Mouse (Mus musculus) layer of hippocampus, postnatal 10 days (tissue): ENCODE measurements around the gene Eral1. TPM values are rescaled to one million over a fixed set of nuclear protein-coding genes. Genes with fewer than 3 reads are reported as not detected.

Source experiments
- DNase-seq, 2 experiments: peaks; one replicate each; pipeline ENCODE4 v3.0.0; 2021; ENCODE audit warnings: low spot score in 2 of 2
- long read RNA-seq: library from polyadenylated mRNA; stranded (forward); transcript quantifications from one replicate; pipeline ENCODE4 v2.0.0, GENCODE M21; 2023
- total RNA-seq, 2 experiments: library from RNA; stranded (reverse); gene quantifications; 2 replicates each; pipeline ENCODE4 v1.2.3; 2021

Eral1 gene
- 10 to 100 TPM; 19.0 to 20.1 TPM for total RNA-seq
- long read RNA-seq, transcript Eral1-201 (10 exons, 2,014 nt) = major isoform, 12 of 15 reads
- long read RNA-seq, partial matches to known transcripts = 1 of 15 reads
- long read RNA-seq, other reads (novel, unspliced or antisense) = 2 of 15 reads

DNA sequence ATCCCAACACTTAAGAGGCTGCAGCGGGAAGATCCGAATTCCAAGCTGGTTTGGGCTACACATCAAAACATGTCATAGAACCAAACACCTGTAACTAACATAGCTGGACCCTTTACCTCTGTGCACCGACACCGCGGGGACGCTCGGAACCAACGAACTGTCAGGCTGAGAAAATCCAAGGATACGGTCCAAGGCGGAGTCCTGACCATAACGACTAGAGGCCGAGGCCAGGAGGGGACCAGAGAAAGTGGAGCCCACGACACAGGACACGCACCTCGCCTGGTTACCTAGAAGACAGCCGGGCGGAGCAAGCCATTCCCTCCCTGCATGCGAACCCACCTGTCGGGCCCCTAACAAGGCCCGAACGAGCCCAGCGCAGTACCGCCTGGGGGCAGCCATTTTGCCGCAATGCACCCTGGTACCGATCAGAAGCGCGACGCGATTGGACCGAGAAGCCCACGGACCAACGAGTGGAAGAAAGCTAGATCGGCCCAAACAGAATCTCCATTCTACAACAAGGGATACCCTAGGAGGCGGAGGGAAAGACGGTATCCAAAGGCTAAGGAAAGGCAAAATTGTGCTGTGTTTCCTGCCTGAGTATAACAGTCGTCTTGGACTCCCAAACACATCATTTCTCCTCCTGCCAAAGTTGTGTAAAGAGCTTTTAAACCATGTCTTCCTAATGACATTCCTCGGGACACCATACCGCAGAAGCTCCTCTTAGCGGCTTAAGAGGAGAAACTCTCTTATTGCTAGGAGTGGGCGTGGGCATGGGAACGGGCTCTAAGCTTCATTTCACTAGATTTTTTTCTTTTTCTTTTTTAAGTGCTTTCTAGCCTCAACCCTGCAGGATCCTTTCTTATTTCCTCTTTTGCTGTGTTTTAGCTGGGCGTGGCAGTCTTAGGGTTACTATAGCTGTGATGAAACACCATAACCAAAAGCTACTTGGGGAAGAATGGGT, at the start of gene Eral1:
TSS of gene Eral1 (minus strand) at position 423 of the 961 bp plus-strand sequence.
- peak; percentile 78 to 85 for DNase-seq

DNA sequence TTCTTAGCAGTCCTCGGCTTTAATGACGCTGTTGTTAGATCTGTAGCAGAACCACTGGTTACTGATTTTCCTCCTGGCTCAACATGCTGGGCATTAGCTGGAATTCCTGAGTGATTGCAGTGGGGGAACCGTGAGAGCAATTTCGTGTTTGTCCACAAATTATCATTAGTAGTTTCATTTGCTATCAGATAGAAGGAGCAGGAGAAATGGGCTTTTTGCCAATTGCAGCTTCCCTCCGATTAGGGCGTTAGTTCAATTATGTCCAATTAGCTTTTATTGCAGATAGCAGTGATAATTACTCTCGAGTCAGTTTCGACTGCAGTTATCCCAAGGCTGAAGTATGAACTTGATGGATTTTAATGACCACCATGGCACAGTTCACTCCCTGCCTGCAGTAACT, 49.3 kb upstream of the Eral1 start:
- DNase-seq = no peak

DNA sequence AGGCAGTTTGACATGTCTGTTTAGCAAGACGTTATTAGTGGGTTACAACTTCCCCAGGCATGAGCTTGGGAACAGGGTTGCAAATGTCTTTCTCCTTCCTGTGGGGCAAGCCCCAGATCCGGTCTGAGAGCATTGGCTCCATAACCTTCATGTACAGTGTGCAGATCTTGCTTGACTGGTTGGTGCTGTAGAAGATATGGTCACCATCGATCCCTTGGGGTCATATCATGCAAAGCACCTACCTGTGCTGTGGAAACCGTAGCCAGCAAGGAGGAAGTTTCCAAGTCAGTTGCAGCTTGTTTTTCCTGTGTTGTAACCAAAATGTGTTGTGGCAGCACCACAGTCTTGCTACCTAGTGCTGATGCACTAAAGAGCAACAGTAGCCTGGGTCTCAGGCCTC, 46.6 kb upstream of the Eral1 start:
- no peak for DNase-seq

DNA sequence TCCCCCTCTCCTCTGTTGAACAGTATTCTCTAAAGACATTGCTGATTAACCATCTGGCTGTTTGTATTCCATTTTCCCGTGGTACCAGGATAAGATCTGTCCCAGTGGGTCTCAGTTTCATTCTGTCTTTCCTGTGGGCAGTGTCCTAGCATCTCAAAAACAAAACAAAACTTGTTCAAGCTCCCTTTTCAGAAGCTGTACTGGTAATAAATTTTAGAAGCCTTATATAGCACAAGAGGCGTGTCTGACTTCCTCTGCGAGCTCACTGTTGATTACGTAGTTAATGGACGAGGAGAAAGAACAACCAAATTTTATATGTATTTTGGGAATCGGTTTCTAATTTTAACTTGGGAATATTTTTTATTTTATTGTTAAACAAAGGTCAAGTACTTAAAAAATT, 45.5 kb upstream of the Eral1 start:
- DNase-seq = no peak

DNA sequence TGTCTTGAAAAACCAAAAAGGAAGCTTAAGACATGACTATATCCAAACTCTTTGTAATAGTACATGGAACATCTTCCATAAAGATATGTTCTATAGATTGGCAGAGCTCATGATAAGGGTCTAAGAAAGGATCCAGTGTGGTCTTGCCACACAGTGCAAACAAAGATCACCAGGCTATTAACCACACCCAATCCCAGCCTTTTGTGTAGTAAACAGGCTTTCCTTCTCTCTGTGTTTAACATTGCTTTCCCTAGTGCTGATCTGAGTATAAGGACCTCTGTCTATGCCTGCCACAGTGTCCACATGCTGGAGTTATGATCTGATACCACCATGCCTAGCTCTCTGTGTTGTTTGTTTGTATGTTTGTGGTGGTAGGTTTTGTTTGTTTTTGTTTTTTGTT, 43.6 kb upstream of the Eral1 start:
- no peak for DNase-seq

DNA sequence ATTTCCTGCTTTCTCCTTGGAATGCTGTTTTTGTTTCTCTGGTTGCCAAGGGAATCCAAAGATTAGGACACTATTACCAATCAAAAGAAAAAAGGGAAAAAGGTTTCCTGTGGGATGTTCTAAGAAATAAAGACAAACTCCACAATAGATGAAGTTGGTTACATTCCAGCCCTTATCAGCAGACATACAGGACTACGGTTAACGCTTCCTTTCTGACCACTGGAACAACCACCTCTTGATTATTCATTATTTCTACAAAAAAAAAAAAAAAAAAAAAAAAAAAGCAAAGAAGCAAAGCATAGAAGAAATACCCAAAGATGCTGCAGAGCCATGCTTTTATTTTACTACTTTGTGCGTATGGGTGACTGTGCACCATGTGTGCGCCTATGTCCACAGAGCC, 42.6 kb upstream of the Eral1 start:
- no peak for DNase-seq

DNA sequence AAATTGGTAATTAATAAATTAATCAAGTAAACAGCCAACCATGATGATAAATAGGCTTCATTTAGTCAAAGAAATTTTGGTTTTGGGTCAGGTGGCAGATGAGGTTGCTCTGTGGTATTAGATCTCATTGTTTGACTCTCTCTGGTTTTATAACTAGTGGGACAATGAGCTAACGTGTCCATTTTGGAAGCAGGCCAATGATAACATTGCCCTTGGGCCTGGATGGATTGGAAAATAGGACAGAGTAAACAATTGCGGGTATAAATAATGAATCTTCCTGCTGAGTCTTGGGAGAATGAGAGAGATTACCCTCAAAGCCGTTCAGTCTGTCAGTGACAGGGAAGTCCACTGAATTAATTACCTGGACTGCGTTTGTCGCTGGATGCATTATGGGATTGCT, 41.0 kb upstream of the Eral1 start:
- no peak for DNase-seq

DNA sequence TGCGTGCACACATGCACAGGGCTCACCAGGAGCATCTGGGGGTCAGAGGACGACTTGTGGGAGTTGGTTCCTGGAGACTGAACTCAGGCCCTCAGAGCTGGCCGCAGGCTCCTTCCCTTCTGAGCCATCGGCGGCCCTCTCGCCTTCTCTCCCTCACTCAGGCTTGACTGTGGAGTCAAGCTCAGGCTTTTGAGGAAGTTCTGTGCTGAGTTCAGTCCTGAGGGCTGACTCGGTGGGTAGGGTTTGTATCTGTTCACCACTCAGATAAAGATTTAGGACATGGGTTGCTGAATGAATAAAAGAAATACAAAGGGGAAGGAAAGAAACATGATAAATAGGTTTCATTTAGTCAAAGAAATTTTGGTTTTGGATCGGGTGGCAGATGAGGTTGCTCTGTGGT, 39.7 kb upstream of the Eral1 start:
- DNase-seq = no peak

DNA sequence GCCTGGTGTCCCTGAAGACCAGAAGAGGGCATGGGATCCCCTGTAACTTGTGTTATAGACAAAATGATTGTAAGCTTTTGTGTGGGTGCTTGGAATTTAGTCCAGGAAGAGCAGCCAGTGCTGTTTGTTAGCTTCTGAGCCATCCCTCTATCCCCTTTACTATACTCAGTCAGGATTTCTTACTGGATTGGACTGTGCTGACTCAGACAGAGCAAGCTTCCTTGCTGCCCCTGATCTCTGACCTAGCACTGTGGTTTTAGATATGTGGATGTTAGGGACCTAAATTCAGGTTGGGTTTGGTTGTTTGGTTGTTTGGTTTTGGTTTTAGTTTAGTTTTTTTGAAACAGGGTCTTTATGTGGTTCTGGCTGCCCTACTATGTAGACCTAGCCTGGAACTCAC, 38.3 kb upstream of the Eral1 start:
- DNase-seq = no peak

DNA sequence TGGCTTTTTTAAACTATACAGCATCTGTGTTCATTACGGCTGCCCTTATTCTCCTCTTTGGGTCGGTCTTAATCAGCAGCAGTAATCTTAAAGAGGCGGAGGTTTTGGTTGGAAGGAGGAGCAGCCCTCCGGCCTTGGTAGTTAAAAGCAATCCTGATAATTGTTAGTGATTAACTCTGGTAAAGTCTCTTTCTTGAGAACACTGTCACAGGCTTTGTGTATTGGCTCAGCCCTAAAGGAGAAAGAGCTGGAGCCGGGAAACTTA, 35.9 kb upstream of the Eral1 start:
- no peak for DNase-seq

DNA sequence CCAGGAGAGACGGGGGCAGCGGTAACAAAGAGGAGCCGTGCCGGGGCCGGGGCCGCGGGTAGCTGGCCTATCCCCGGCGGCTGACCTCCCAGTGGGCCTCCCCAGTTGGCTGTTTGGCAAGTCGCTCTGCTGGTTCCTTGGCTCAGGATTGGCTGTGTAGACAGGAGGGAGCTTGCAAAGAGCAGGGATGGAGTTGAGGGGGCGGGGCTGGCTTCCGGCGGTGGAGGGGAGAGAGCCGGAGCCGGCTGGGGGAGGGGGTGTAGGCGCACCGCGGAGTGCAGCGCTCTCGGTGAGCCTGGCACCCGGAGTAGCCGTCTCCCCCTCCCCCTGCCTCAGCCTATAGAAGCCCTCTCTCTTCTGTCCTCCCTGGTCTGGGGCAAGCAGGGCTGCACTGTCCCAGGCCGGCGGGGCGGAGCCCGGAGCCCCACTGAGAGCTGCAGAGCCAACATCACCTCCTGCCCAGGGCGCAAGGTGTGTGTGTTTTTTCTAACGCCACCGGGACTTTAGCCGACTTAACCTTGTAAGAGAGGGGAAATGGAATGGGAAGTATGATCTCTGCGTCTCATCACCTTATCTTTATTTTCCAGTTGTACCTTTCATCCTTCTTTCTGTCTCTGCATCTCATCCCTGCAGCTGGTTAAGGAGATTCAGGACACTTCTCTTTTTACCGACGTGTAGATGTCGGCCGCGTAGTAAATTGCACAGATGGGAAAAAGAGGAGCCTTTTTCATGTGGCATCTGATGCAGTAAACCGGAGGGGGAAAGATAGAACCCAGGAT, 35.4 kb upstream of the Eral1 start:
- peak; percentile 93 to 94 for DNase-seq

DNA sequence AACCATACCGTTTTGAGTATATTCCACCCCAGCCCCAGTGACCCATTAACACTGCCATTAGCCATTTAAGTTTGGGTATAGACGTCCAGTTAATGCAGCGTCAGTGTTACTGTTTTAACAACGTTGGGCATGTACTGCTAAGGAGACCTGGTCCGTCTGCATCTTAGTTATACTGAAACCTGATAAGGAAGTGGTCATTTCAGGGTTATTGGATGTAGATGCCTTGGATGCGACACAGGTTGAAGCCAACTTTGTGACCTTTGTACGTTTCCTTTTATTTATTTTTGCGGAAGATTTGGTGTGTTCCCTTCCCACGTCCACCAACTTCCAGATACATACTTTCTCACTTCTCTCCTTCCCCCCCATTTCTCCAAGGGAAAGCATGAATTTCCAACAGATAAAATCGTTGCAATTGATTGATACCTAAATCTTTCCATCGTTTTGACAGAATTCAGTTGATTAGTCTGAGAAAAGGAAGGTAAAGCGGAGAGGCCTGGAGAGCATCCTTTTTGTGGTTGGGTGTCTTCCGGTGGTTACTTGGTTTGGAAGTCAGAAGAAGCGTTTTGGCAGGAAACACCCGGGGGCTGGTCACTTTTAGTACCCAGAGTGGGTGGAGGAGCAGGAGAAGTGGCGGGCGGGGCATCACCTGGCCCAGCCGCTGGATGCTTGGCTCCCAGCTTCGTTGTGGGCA, 34.6 kb upstream of the Eral1 start:
- DNase-seq = no peak

DNA sequence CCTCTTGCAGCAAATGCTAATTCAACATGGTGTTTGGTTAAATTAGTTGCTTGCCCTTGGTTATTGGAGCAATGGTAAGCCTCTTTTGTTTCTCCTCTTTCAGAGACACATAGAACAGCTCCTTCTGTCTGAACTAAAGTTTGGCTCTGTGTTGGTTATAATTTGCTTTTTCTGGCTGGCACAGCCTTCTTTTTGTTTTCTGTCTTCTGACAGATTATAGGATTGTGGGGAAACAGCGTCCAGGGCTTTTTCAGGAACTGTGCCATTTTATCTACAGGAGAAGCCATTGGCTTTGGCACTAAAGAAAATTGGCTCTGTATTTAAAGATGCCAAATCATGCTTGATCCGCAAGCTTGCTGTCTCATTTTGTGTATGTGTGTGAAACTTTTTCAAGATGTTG, 33.4 kb upstream of the Eral1 start:
- DNase-seq = no peak

DNA sequence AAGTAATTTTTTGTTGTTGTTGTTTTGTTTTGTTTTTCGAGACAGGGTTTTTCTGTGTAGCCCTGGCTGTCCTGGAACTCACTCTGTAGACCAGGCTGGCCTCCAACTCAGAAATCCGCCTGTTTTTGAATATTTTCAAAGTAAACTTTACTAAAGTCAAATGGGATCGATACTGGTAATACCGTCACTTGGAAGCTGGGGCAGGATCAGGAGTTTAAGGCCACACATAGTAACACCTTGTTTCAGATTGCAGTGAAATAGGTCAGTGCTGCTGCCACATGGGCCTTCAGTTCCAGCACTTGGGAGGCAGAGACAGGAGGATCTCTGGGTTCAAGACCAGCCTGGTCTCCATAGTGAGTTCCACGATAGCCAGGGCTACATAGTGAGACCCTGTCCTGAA, 24.3 kb upstream of the Eral1 start:
- no peak for DNase-seq

DNA sequence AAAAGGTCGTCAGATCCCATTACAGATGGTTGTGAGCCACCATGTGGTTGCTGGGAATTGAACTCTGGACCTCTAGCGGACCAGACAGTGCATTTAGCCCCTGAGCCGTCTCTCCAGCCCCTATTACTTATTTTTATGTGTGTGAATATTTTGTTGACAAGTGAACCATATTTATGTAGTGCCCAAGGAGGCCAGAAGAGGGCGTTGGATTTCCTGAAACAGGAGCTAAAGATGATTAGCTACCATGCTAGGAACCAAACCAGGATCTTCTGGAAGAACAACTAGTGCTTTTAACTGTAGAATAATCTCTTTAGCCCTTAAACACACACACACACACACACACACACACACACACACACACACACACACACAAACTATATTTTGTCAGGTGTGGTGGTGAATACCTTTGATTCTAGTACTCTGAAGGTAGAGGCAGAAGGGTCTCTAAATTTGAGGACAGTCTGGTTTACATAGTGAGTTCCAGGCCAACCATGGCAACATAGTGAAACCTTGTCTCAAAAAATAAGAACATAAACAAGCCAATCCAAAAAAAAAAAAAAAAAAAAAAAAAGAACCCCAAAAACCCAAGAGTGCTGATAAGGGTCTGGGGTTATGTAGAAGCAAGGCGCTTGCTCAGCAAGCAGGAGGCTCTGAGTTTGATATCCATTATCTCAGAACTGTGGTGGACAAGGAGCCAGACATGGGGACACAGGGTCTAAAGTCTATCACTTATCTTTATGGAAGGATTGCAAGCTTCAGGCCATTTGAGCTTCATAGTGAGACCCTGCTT, 23.0 kb upstream of the Eral1 start:
- no peak for DNase-seq

DNA sequence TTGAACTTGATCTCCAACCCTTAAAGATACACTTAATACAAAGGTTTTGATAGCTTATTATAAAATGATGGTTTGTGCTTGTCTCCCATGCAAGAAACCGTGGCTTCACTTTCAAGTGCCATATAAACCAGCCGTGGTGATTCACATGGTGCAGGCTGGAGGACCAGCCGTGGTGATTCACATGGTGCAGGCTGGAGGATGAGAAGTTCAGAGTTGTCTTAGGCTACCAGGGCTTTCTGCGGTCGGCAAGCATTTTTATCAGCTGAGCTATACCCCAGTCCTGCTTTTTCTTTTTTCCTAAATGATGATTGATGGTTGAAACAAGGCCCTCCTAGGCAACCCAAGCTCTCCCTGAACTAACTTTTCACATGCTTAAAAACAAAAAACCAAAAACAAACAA, 22.0 kb upstream of the Eral1 start:
- DNase-seq = no peak

DNA sequence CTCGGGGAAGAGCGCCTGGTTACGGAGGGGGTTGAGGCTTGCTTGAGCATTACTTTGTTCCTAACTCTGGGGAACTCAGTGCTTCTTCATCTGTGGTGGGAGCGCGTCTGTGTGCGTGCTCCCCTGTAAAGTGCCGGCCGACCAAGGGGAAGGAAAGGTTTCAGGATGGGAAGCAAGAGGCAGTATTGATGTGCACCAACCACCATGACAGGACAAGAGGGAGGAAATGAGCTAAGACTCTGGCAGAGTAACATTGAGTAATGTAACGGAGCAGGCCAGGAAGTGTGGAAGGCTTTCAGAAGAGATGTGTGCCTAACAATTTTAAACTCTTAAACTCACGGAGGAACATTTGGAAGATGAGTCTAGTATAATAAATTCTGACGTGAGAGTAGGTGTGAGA, 20.6 kb upstream of the Eral1 start:
- DNase-seq = no peak

DNA sequence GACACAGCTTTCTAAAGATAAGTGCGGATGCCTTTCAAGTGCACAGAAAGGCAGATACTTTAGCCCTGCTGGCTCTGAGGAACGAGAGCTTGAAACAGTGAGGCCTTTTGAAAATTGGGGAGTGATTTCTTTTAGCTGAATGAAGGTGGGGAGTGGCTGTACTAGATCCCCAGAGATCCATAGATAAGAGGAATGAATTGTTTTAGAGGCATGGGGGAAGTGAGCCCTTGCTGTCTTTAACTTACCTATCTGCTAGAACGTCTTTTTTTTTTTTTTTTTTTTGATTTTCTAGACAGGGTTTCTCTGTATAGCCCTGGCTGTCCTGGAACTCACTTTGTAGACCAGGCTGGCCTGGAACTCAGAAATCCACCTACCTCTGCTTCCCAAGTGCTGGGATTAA, 16.9 kb upstream of the Eral1 start:
- DNase-seq = no peak

DNA sequence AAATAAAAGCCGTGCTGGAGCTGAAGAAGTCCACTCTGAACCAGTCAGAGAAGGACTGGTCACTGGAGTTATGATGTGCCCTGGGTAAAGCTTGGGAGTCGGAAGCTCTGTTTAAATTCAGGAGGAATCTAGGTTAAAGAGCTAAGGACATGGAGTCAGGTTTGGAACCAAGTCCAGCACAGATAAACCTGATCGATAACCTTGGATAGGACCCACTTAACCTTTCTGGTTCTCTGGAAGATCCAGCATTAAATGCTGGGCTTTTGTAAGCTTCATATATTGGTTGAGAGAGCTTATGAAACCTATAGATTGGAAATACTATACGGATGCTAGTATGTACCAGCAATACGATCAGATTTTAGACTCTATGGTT, 14.9 kb upstream of the Eral1 start:
- no peak for DNase-seq

DNA sequence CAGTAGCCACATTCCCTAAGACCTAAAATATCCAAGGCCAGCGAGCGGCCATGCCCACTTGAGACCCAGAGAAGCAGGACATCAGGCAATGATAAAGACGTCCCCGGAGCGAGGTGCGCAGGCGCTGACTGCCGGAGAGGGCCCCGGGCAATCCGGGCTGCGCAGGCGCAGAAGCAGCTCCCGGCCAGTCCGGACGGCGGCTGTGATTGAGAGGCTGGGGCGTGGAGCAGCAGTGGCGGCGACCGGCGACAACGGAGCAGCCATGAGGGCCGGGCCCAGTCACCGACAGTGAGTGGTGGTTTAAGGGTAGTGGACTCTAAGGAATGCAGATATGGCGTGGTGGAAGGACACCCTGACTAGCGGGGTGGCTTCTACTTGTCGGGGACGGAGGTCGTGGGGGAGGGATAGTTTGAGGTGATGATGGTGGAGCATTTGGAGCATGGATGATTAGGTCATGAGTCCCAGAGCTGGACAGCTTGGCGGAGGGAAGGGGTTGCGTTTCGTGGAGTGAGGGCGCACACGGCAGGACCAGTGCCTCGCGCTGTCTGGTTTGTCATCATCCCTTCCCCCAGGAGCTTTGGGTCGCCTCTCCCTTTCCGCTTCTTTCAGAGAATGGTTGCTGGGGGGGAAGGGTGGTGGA, 14.4 kb upstream of the Eral1 start, which contains the start of gene Fam222b:
TSS of gene Fam222b (plus strand) at position 157 of the 640 bp plus-strand sequence.
- peak; percentile 93 to 95 for DNase-seq

DNA sequence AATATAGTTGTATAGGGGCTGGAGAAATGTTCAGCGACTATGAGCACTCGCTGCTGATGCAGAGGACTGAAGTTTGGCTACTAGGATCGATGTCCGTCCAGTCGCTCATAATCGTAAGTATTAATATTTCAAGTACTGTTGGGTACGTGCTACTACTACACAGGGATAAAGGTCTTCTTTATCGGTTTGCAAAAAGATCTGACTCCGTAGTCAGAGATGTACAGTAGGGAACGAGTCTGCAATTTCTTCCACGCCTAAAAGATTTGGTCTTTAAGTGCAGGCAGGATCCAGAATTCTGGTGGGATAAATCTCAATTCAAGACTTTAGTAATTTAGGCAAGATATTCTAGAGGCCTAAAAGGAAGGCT, 13.9 kb upstream of the Eral1 start:
- DNase-seq = no peak
